Mouse (Mus musculus): ENCODE data around the gene Nfkbia.

Nfkbia gene

DNA sequence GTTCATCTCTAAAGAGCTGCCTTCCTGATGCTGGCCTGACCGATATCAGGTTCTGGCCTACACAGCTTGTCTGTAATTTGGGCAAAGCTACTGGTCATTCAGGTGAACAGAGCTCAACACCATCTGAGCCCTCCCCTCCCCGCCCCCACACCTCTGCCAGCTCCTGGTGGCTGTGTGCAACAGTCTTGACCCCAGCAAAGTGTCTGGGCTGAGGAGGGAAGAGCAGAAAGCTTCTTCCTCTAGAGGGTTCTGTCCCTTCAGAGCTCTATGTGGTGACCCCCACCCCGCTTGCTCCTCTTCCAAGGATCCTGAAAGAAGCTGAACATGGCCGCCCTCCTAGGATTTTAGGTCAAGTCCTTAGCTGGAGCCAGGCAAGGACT lies 46.1 kb downstream of the Nfkbia start:
- CTCF ChIA-PET = no interaction called here

GRCm38 (mm10) chr12:55445583-55445982 lies 46.9 kb downstream of the Nfkbia start:
- CTCF ChIA-PET = interaction anchor here (0.6 kb wide), 1 partner anchor 390 kb away, joined by 3 read pairs; no protein-coding TSS in a partner anchor

GRCm38 (mm10) chr12:55444031-55444451 lies 48.4 kb downstream of the Nfkbia start:
- CTCF ChIA-PET = no interaction called here

DNA sequence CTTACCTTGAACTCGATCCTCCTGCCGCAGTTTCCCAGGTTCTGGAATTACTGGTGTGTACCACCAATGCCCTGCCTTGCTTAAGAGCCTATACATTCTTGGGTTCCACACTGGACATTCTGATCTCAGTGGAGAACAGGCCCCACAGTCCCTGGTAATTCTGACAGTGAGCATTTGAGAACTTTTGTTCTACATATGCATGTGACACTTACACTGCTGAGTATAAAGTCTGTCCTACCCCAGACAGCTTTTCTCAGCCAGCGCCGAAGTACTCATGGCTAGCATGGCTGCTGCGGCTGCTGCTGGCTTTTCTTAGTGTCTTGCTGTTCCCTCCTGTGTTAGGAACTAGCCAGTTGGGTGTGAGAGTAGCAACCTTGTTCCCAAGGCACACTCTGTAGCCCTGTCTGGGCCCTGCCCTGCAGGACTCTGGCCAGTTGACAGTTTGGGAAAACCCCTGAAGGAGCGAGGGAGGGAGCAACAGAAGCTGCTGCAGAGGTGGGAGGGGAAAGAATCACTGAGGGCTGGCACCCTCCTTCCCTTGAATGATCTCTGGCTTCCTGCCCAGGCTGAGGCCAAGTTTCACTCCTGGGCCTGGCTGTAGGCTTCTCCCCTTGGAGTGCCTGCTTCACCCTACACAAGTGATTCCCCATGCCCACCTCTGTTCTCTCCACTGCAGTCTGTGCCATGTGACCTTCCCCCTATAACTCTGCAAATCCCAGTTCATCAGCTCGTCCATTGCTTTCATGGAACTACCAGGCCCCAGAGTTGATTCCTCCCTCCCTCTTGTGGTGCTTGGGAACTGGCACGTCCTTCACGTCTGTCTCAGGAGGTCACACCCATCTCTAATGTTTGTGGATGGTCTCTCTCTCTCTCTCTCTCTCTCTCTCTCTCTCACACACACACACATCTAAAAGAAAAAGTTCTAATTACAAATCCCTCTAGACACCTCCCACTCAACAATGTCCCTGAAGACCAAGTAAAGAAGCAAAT lies 49.3 kb downstream of the Nfkbia start:
- CTCF ChIA-PET = interaction anchor here (0.8 to 1.1 kb wide), 2 partner anchors 10 to 52 kb away, joined by 3 to 5 read pairs; no protein-coding TSS in a partner anchor

- CTCF ChIA-PET = interaction anchor here (0.8 to 1.1 kb wide), 2 partner anchors 11 to 53 kb away, joined by 3 to 5 read pairs; no protein-coding TSS in a partner anchor
Observed at GRCm38 (mm10) chr12:55442245-55442644, 50.2 kb downstream of the Nfkbia start.

- CTCF ChIA-PET = no interaction called here
Observed at GRCm38 (mm10) chr12:55440416-55440815, 52.0 kb downstream of the Nfkbia start.
